Mouse (Mus musculus) c-Kit-positive CD71-negative TER-119-negative erythroid progenitor cells, embryonic 14.5 days (primary cell): ENCODE measurements around the gene Mapk13.
A peak's percentile ranks its signal among the peaks of the same experiment; 100 is the strongest.

Source experiments
- DNase-seq: peaks from one replicate; pipeline ENCODE4 v3.0.0-alpha.2; 2013; ENCODE audit warnings: low read depth

Gene Mapk13

GRCm38 (mm10) chr17:28776817-28777216 lies 7.7 kb downstream of the Mapk13 start:
- DNase-seq = no peak

GRCm38 (mm10) chr17:28777231-28778005 lies 8.3 kb downstream of the Mapk13 start:
- no peak for DNase-seq

- DNase-seq = no peak
Observed at GRCm38 (mm10) chr17:28779735-28780134, 10.6 kb downstream of the Mapk13 start.

GRCm38 (mm10) chr17:28780836-28781235 lies 11.7 kb downstream of the Mapk13 start:
- no peak for DNase-seq

- no peak for DNase-seq
Observed at GRCm38 (mm10) chr17:28781290-28782045, 12.4 kb downstream of the Mapk13 start.

GRCm38 (mm10) chr17:28785036-28785435 lies 15.9 kb downstream of the Mapk13 start:
- DNase-seq = no peak

- no peak for DNase-seq
Observed at GRCm38 (mm10) chr17:28787507-28787906, 18.4 kb downstream of the Mapk13 start.

- DNase-seq = no peak
Observed at GRCm38 (mm10) chr17:28797031-28797430, 27.9 kb downstream of the Mapk13 start.

GRCm38 (mm10) chr17:28799291-28800160 lies 30.4 kb downstream of the Mapk13 start:
- no peak for DNase-seq

GRCm38 (mm10) chr17:28800281-28800670 lies 31.2 kb downstream of the Mapk13 start:
- no peak for DNase-seq

- DNase-seq = no peak
Observed at GRCm38 (mm10) chr17:28800671-28801412, 31.7 kb downstream of the Mapk13 start, which contains the start of gene Brpf3. Gene Brpf3 (plus strand): TSS chr17:28801090.

GRCm38 (mm10) chr17:28801474-28802005 lies 32.4 kb downstream of the Mapk13 start:
- DNase-seq = peak; percentile 98

GRCm38 (mm10) chr17:28802006-28802481 lies 32.9 kb downstream of the Mapk13 start:
- DNase-seq = no peak

GRCm38 (mm10) chr17:28803316-28803715 lies 34.2 kb downstream of the Mapk13 start:
- no peak for DNase-seq

GRCm38 (mm10) chr17:28804973-28805372 lies 35.9 kb downstream of the Mapk13 start:
- DNase-seq = no peak

GRCm38 (mm10) chr17:28806770-28807169 lies 37.7 kb downstream of the Mapk13 start:
- no peak for DNase-seq

- DNase-seq = no peak
Observed at GRCm38 (mm10) chr17:28808714-28809113, 39.6 kb downstream of the Mapk13 start.

- no peak for DNase-seq
Observed at GRCm38 (mm10) chr17:28809175-28809831, 40.2 kb downstream of the Mapk13 start.

- no peak for DNase-seq
Observed at GRCm38 (mm10) chr17:28812345-28812744, 43.2 kb downstream of the Mapk13 start.

GRCm38 (mm10) chr17:28814529-28815097 lies 45.5 kb downstream of the Mapk13 start:
- no peak for DNase-seq
